Mouse (Mus musculus) megakaryocyte, adult 5-6 weeks (primary cell): Measurements from ENCODE around the gene Hoxd4. TPM values are rescaled to one million over a fixed set of nuclear protein-coding genes. Genes with fewer than 3 reads are reported as not detected.
A peak's percentile ranks its signal among the peaks of the same experiment; 100 is the strongest.

ENCODE experiments used
- ATAC-seq: 2 replicates; pipeline ENCODE4 v1.8.0; 2016; ENCODE audit warnings: mild to moderate bottlenecking, inconsistent platforms; ENCODE audit not compliant: poor library complexity, severe bottlenecking
- total RNA-seq, 2 experiments: library from RNA; stranded (forward) in 1 of 2; stranded (reverse) in 1 of 2; fragments of 153-499, 151-499 nt in 1 of 2; fragments of 221-1000, 200-1000 nt in 1 of 2; gene quantifications; 2 replicates each; pipeline versions ENCODE4 v1.2.3 to v1.2.4; 2015 to 2017

Gene Hoxd4
- total RNA-seq, 2 experiments from 2014 or later: not detected

DNA sequence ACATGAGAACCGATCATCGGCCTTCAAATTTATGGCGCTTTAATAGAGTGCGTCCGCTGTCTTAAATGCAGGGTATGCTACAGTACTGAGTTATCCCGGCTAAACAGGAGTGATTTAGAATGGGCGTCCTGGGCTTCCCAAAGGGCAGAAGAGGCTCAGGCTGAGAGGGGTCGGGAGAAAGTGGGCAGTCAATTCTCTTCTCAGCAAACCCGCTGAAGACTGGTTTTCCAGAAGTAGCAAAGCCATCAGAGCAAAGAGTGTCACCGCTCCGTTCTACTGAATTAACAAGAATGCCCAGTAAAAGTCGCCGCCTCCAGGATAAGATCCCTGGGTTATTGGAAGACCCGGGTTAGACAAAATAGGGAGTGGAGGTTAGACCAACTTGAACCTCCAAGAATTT is 28.1 kb downstream of the Hoxd4 start:
- ATAC-seq: no peak

- ATAC-seq: no peak
These were observed 28.8 kb downstream of the Hoxd4 start for GRCm38 (mm10) chr2:74740311-74741091.

DNA sequence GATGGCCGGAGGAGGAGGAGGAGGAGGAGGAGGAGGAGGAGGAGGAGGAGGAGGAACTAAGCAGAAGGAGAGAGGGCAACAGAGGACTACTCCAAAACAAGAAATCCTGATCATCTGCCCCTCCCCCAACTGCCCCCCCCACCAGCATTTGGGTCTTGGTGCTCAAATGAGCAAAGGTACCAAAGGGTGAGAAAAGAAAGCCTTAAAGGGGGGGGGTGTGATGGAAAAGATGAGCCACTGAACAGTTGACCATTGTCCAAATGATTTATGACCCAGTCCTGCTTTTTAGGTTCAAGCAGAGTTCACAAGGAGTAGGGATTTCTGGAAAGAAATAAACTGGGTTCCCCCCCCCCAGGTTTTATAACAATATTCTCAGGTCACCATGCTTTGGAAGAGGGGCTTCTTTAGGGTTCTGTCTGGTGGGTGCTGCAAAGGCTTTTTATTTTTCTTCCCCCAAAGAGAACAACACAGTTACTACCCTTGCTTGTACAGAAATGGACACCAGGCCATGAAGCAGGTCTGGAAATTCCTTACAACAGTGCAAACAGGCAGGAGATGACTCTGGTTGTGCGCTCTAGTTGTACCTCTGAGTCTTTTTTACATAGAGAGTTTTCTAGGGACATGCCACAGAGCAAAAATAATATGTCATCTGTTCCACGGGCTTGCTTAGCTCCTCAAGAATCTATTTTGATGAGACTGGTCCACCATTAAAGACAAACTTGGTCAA is 29.7 kb downstream of the Hoxd4 start:
- ATAC-seq: no peak

DNA sequence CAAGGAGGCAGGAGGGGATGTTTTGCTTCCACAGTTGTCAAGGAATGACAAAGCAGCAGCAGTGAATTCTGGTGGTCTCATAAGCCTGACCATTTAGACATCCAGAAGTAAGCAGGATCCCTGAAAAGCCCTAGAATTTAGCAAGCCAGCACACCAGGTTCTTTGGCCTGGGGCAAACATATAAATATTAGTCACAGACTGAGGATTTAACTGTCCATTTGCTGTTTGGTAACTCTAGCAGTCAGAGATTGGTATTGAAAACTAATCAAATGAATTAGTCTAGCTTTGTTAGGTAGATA is 30.2 kb downstream of the Hoxd4 start:
- ATAC-seq: no peak

GRCm38 (mm10) chr2:74745540-74746297 is 34.0 kb downstream of the Hoxd4 start:
- no peak for ATAC-seq

DNA sequence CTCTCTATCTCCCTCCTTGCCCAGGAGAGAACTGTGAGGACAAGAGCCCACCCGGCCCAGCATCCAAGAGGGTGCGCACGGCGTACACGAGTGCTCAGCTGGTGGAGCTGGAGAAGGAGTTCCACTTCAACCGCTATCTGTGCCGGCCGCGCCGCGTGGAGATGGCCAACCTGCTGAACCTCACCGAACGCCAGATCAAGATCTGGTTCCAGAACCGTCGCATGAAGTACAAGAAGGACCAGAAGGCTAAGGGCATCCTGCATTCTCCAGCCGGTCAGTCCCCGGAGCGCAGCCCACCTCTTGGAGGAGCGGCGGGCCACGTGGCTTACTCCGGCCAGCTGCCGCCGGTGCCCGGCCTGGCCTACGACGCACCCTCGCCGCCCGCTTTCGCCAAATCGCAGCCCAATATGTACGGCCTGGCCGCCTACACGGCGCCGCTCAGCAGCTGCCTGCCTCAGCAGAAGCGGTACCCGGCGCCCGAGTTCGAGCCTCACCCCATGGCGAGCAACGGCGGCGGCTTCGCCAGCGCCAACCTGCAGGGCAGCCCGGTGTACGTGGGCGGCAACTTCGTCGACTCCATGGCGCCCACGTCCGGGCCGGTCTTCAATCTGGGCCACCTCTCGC is 34.7 kb downstream of the Hoxd4 start:
- no peak for ATAC-seq

GRCm38 (mm10) chr2:74747006-74747405 is 35.3 kb downstream of the Hoxd4 start:
- no peak for ATAC-seq

- ATAC-seq: no peak
These were observed 36.0 kb downstream of the Hoxd4 start for GRCm38 (mm10) chr2:74747661-74748141.

GRCm38 (mm10) chr2:74748436-74748995 is 36.8 kb downstream of the Hoxd4 start:
- ATAC-seq: no peak

- ATAC-seq: 0 out of 2 replicates have a peak, but pooled peaks have one; percentile 27
These were observed 37.8 kb downstream of the Hoxd4 start for GRCm38 (mm10) chr2:74749337-74750121.

GRCm38 (mm10) chr2:74750731-74751250 is 39.1 kb downstream of the Hoxd4 start:
- ATAC-seq: no peak

GRCm38 (mm10) chr2:74751861-74752260 is 40.1 kb downstream of the Hoxd4 start:
- no peak for ATAC-seq

GRCm38 (mm10) chr2:74752431-74753174 is 40.9 kb downstream of the Hoxd4 start:
- ATAC-seq: no peak

GRCm38 (mm10) chr2:74753175-74753523 is 41.4 kb downstream of the Hoxd4 start:
- no peak for ATAC-seq

DNA sequence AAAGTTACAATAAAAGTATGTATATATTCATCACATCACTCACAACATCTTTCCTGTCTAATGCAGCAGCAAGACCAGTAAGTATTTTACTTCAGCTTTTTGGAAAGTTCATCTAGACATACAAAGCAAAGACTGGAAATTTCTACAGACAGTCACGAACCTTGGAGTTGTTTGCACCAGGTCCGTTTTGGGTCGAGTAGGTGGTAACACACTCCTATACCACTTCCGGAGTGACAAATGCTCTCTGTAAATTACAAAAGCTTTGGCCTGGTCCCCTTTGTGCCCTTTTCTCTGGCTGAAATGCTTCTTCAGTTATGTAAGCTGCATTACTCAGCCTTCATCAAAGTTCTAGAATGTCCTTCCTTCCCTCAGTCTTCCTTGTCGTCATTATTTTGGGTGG is 42.0 kb downstream of the Hoxd4 start:
- ATAC-seq: no peak

DNA sequence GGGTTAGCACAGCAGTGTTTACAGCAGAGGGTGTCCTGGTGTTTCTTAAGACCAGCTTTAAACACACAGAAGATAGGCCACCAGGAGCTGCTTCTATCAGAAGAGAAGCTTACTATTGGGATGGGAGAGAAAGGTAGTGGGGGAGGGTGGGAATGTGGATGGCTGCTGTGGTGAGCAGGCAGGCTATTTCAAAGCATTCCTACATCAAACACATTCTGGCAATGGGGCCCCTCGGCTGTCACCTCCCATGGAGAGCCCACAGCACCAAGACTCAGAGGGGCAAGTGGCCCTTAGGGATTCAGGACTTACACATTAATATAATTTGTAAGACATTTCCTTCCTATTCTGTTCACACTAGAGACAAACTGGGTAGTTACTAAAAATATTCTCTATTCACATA is 48.4 kb downstream of the Hoxd4 start:
- ATAC-seq: no peak

DNA sequence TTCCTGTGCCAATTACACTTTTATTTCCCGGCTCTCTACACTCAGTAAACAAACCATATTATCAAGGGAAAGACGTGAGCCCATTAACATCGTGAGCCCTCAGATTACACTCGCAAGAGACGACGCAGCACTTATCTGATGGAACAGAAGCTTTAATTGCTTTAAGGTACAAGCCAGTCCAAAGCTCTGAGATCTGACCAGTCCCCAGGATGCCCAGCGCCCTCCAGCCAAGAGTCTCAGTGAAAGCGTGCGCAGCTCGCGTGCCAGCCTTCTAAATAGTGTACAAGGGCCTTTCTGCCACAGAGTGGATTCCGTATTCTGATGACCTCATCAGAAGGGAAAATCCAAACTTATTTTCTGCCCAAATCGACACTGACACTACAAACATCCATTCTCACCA is 50.2 kb downstream of the Hoxd4 start:
- ATAC-seq: no peak

DNA sequence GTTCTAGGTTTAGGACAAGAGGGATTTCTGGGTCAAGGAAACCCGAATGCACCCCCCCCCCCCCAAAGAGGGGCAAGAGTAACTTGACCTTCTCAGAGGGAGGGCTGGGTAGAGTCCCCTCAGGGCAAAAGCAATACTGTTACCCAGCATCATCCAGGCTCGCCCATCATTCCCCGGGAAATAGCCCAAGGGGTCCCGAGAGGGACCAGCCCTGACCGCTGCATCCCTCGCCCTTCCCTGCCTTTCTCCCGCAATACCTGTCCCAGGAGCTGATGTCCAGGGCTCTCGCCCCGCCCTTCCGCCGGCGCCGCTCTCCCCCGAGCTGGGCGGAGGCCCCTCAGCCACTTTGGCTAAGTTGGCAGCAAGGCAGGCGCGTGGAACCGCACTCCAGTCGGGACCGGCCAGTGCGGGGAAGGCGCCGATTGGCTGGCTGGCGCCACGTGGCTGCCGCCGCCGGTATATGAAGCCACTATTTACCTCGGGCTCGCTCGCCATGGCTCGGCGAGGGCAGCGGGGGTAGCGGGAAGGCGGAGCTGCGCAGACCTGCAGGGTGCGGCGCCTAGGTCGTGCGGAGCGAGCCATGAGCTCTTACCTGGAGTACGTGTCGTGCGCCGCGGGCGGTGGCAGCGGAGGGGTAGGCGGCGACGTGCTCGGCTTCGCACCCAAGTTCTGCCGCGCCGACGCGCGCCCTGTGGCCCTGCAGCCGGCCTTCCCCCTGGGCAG is 51.0 kb downstream of the Hoxd4 start, which contains the start of gene Hoxd1:
Gene Hoxd1 (plus strand): TSS at position 459 of the 723 bp plus-strand sequence.
- ATAC-seq: no peak
